In genomic region chr10:79958140-79958816, GRCm38 (mm10) we compare ENCODE assay signal across 8 mouse cellular contexts. TPM values are rescaled to one million over a fixed set of nuclear protein-coding genes. Genes with fewer than 3 reads are reported as not detected.
DNase-seq lines count a peak whose midpoint lies in the region; ATAC-seq lines count a peak whose summit lies in the region.

No protein-coding gene starts in this region.

- no peak overlapping the region for H3K4me3 ChIP-seq in forebrain, embryonic 14.5 days (ENCODE audit: low read depth, low read length)

- H3K9ac ChIP-seq in forebrain, embryonic 14.5 days (ENCODE audit: low read length) = no peak overlapping the region

- H3K4me1 ChIP-seq in forebrain, embryonic 14.5 days (ENCODE audit: control insufficient read depth, insufficient read depth, low read length) = peaks cover 6% of the 10 kb centered on the region; the same call in 1 of the 2 replicates

- H3K36me3 ChIP-seq in forebrain, embryonic 14.5 days (ENCODE audit: control insufficient read depth, insufficient read depth, low read length) = peaks cover 20% of the 10 kb centered on the region

- ATAC-seq in forebrain, embryonic 14.5 days = no peak

- no peaks in the 10 kb centered on the region for H3K9me3 ChIP-seq in forebrain, embryonic 14.5 days (replicated peaks; ENCODE audit: control insufficient read depth, low read length)

- WGBS in forebrain, embryonic 14.5 days = 17% methylated on average over 21 of the region's 21 CpGs

- no peak overlapping the region for H3K4me2 ChIP-seq in forebrain, embryonic 14.5 days (ENCODE audit: low read length)

- intact Hi-C loops in heart, postnatal 36 days (cut with DNase I) = loop anchor here (1.0 to 2.0 kb wide), 3 partner anchors 33 to 123 kb away; no protein-coding TSS in a partner anchor

- H3K27me3 ChIP-seq in forebrain, embryonic 14.5 days (replicated peaks; ENCODE audit: control insufficient read depth, insufficient read depth, low read length) = no peaks in the 10 kb centered on the region

- peak; percentile 93 for DNase-seq in MN1 (ENCODE audit: low spot score)
- DNase-seq in c-Kit-positive CD71-positive TER-119-negative erythroid progenitor cells, embryonic 14.5 days (ENCODE audit: low read depth) = peak; percentile 68
- DNase-seq in forebrain, embryonic 14.5 days (ENCODE audit: low spot score) = peak; percentile 62
- peak; percentile 83 to 86 for DNase-seq in heart, postnatal 36 days
- peak; percentile 59 for DNase-seq in layer of hippocampus, adult 9-11 months
- peak; percentile 89 for DNase-seq in lung, postnatal 14 days
- peak; percentile 68 for DNase-seq in retina, postnatal 7 days (ENCODE audit: low read depth, low spot score)
- DNase-seq in urinary bladder, postnatal 36 days (ENCODE audit: low spot score in 2 of 2) = peak; percentile 73 to 85

- no peak overlapping the region for H3K27ac ChIP-seq in forebrain, embryonic 14.5 days (ENCODE audit: low read depth, low read length)

RNA-seq across cellular contexts. Expression of gene Wdr18, which starts 1.7 kb away (rescaled TPM):
- 96.4 and 101 TPM in 2 replicates for polyA plus RNA-seq in forebrain, embryonic 14.5 days (2014; fragmentation: Nextera tagmentation; extraction: Ambion mirVana)
- 10 to 100 TPM; 25.6 to 28.8 TPM for total RNA-seq in heart, postnatal 36 days (2021)

RNA-seq across cellular contexts. Expression of gene Grin3b, which starts 12.2 kb away (rescaled TPM):
- polyA plus RNA-seq in forebrain, embryonic 14.5 days (2014; fragmentation: Nextera tagmentation; extraction: Ambion mirVana) = 0.23 and 0.40 TPM in 2 replicates
- under 1 TPM; 0.27 to 0.28 TPM for total RNA-seq in heart, postnatal 36 days (2021)

RNA-seq across cellular contexts. Expression of gene Tmem259, which starts 25.9 kb away (rescaled TPM):
- 10.5 and 13.4 TPM in 2 replicates for polyA plus RNA-seq in forebrain, embryonic 14.5 days (2014; fragmentation: Nextera tagmentation; extraction: Ambion mirVana)
- 100 to 1,000 TPM; 107 to 120 TPM for total RNA-seq in heart, postnatal 36 days (2021)

RNA-seq across cellular contexts. Expression of gene Cnn2, which starts 30.1 kb away (rescaled TPM):
- polyA plus RNA-seq in forebrain, embryonic 14.5 days (2014; fragmentation: Nextera tagmentation; extraction: Ambion mirVana) = 33.2 and 40.0 TPM in 2 replicates
- total RNA-seq in heart, postnatal 36 days (2021) = 10 to 100 TPM; 29.9 to 30.6 TPM

RNA-seq across cellular contexts. Expression of gene Arid3a, which starts 31.4 kb away (rescaled TPM):
- polyA plus RNA-seq in forebrain, embryonic 14.5 days (2014; fragmentation: Nextera tagmentation; extraction: Ambion mirVana) = 1.1 and 2.3 TPM in 2 replicates
- 1 to 10 TPM; 1.9 to 2.6 TPM for total RNA-seq in heart, postnatal 36 days (2021)
